Mouse (Mus musculus) cerebellum, adult (tissue): ENCODE results near the gene Bmf.
"Not testable (repeated sequence)": the region's sequence is repeated elsewhere in the genome, so short reads cannot be mapped to it uniquely, and the experiment has no call there.

Experiments
- ATAC-seq: cut with Nextera tagmentation; 2 replicates; pipeline ENCODE4 v1.9.2; 2017; ENCODE audit warnings: mild to moderate bottlenecking, moderate library complexity, mixed read lengths; ENCODE audit not compliant: insufficient number of reproducible peaks, low FRiP score, low TSS enrichment

Gene Bmf

GRCm38 (mm10) chr2:118549507-118550473 lies at the start of gene Bmf:
Gene Bmf, minus strand, starts transcription at chr2:118549687.
- ATAC-seq, result peak; percentile 70

- ATAC-seq, result no peak
Observed at GRCm38 (mm10) chr2:118599087-118599486, 49.6 kb upstream of the Bmf start.

GRCm38 (mm10) chr2:118597673-118598568 lies 48.4 kb upstream of the Bmf start, which contains the start of gene Bub1b:
Gene Bub1b, plus strand, starts transcription at chr2:118598211.
- peak; percentile 99 for ATAC-seq

- no peak for ATAC-seq
Observed at GRCm38 (mm10) chr2:118591083-118591482, 41.6 kb upstream of the Bmf start.

- no peak for ATAC-seq
Observed at GRCm38 (mm10) chr2:118587686-118588085, 38.2 kb upstream of the Bmf start.

- ATAC-seq, result no peak
Observed at GRCm38 (mm10) chr2:118586013-118586412, 36.5 kb upstream of the Bmf start.

GRCm38 (mm10) chr2:118573135-118573534 lies 23.6 kb upstream of the Bmf start:
- ATAC-seq, result no peak

GRCm38 (mm10) chr2:118572183-118572836 lies 22.8 kb upstream of the Bmf start:
- no peak for ATAC-seq

GRCm38 (mm10) chr2:118570939-118571338 lies 21.5 kb upstream of the Bmf start:
- ATAC-seq, result no peak

GRCm38 (mm10) chr2:118567179-118567578 lies 17.7 kb upstream of the Bmf start:
- no peak for ATAC-seq

- ATAC-seq, result no peak
Observed at GRCm38 (mm10) chr2:118562431-118562830, 12.9 kb upstream of the Bmf start.

GRCm38 (mm10) chr2:118562015-118562414 lies 12.5 kb upstream of the Bmf start:
- no peak for ATAC-seq

- no peak for ATAC-seq
Observed at GRCm38 (mm10) chr2:118558426-118558825, 8.9 kb upstream of the Bmf start.

GRCm38 (mm10) chr2:118554356-118554990 lies 5.0 kb upstream of the Bmf start:
- not testable (repeated sequence) for ATAC-seq

GRCm38 (mm10) chr2:118551606-118552005 lies 2.1 kb upstream of the Bmf start:
- no peak for ATAC-seq

- ATAC-seq, result no peak
Observed at GRCm38 (mm10) chr2:118548421-118549221, 866 bp downstream of the Bmf start.

GRCm38 (mm10) chr2:118547541-118548016 lies 1.9 kb downstream of the Bmf start:
- ATAC-seq, result no peak

- ATAC-seq, result no peak
Observed at GRCm38 (mm10) chr2:118546798-118547165, 2.7 kb downstream of the Bmf start.
